20 mouse cellular contexts compared by ENCODE assay signal in the genomic region with DNA sequence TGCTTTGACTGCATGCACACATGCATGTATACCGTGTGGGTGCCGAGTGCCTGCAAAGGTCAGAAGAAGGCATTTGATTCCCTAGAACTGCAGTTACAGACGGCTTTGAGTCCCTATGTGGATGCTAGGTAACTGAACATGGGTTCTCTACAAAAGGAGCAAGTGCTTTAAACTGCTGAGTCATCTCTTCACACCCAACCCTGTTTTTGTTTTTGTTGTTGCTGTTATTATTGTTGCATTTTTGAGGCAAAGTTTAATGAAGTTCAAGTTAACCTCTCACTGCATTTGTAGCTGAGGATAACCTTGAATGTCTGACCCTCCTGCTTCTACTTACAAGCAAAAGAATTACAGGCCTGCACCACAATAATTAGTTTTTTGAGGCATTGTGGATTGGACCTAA. TPM values are rescaled to one million over a fixed set of nuclear protein-coding genes. Genes with fewer than 3 reads are reported as not detected.
DNase-seq lines count a peak whose midpoint lies in the region; TF ChIP-seq lines count a peak whose summit lies in the region.
"Had no signal": no experiment of that assay in that cellular context is flagged by ENCODE, and none has a peak within 500 bp of the region (broad histone marks: within the 10 kb centered on the region; RNA-seq: fewer than 3 reads in every experiment).

No protein-coding gene starts in this region.

- no peak overlapping the region for H3K4me2 ChIP-seq in CH12.LX (ENCODE audit: insufficient read depth, low read depth, poor library complexity, severe bottlenecking)

- peak; percentile 46 for DNase-seq in heart, adult 11 months
- DNase-seq in heart, adult 8-10 months (ENCODE audit: low spot score), result no peak
- DNase-seq in CH12.LX (ENCODE audit: extremely low read depth), result no peak
- DNase-seq in ES-E14 (ENCODE audit: low read depth, low spot score), result no peak
- DNase-seq in frontal cortex, postnatal 25 days (ENCODE audit: low spot score in 2 of 2), result no peak
- DNase-seq in gastrocnemius, postnatal 36 days, result no peak
- DNase-seq: adrenal gland, adult 2 months; adrenal gland, adult 8-10 months; adrenal gland, postnatal 10 days; adrenal gland, postnatal 14 days; adrenal gland, postnatal 25 days; adrenal gland, postnatal 36 days; B cell, adult 2 months; cerebellum, adult 11 months; cerebellum, adult 11-12 months; cerebellum, adult 18-20 months; cerebellum, adult 2 months; cerebellum, adult 8-10 months had no signal

- H3K27me3 ChIP-seq in CH12.LX (replicated peaks), result no peaks in the 10 kb centered on the region
- H3K27me3 ChIP-seq: Patski had no signal

- no peak for TF ChIP-seq CTCF in CH12.LX (conservative IDR thresholded peaks at IDR 0.05 in 1 of 2, IDR thresholded peaks at IDR 0.05 in 1 of 2; ENCODE audit: low read depth in 2 of 2, low read length in 2 of 2)

- TF ChIP-seq POLR2A in CH12.LX (IDR thresholded peaks at IDR 0.05; ENCODE audit: low read depth, low read length), result no peak

- H3K4me1 ChIP-seq in CH12.LX (ENCODE audit: control insufficient read depth in 1 of 2, insufficient read depth in 2 of 2) (peaks cover 0 to 2% of the 10 kb centered on the region in 2 experiments; a peak in 1 of 4 replicates), ES-E14 (ENCODE audit: control insufficient read depth in 2 of 2, insufficient read depth in 2 of 2, low read length in 2 of 2, poor library complexity in 1 of 2) (no peaks in the 10 kb centered on the region)

- H3K9me3 ChIP-seq in CH12.LX (replicated peaks; ENCODE audit: low read length) (peaks cover 3% of the 10 kb centered on the region), ES-E14 (ENCODE audit: control insufficient read depth, insufficient read depth, low read depth, low read length) (no peaks in the 10 kb centered on the region)

- no peak overlapping the region for H3K27ac ChIP-seq in CH12.LX (ENCODE audit: insufficient read depth, low read depth)
- no peak overlapping the region for H3K27ac ChIP-seq in ES-E14 (ENCODE audit: insufficient read depth, low read depth, low read length, poor library complexity, severe bottlenecking)

- H3K9ac ChIP-seq in CH12.LX (ENCODE audit: insufficient read depth, low read depth), result no peak overlapping the region
- H3K9ac ChIP-seq in ES-E14 (ENCODE audit: insufficient read depth, low read depth, low read length, poor library complexity, severe bottlenecking), result no peak overlapping the region

- no peak for TF ChIP-seq RAD21 in CH12.LX (IDR thresholded peaks at IDR 0.05; ENCODE audit: low read depth, low read length)

- intact Hi-C loops in gastrocnemius, postnatal 36 days (cut with DNase I), result no loop called here

- H3K4me3 ChIP-seq in CH12.LX (replicated peaks in 1 of 3; ENCODE audit: low read depth in 2 of 3, low read length in 2 of 3, poor library complexity in 1 of 3), result no peak overlapping the region
- no peak overlapping the region for H3K4me3 ChIP-seq in ES-E14 (ENCODE audit: insufficient read depth in 1 of 2, low read depth in 1 of 2, low read length in 2 of 2, poor library complexity in 1 of 2, severe bottlenecking in 1 of 2)

- no peak for TF ChIP-seq EP300 in CH12.LX (IDR thresholded peaks at IDR 0.05; ENCODE audit: low read length)

- no peaks in the 10 kb centered on the region for H3K36me3 ChIP-seq in CH12.LX (replicated peaks in 1 of 2; ENCODE audit: control insufficient read depth in 1 of 2, insufficient read depth in 1 of 2, low read length in 1 of 2)
- H3K36me3 ChIP-seq in ES-E14 (ENCODE audit: control insufficient read depth, insufficient read depth, low read length, poor library complexity, severe bottlenecking), result no peaks in the 10 kb centered on the region
- H3K36me3 ChIP-seq: G1E had no signal

- in situ Hi-C loops in CH12.LX (cut with MboI; ENCODE audit: low pct_ligation_motif_present, low pct_unique_long_range_greater_than_20kb, low sequenced_read_pairs), result no loop called here
- in situ Hi-C loops in ES-E14 (cut with MboI; ENCODE audit: low sequenced_read_pairs in 2 of 2, unreplicated experiment in 2 of 2), result no loop called here

- dilution Hi-C loops in CH12.LX (cut with MboI; ENCODE audit: extremely low pct_ligation_motif_present, extremely low pct_unique_long_range_greater_than_20kb, low sequenced_read_pairs), result no loop called here

- no peaks in the 10 kb centered on the region for H3K79me2 ChIP-seq in CH12.LX (replicated peaks; ENCODE audit: control insufficient read depth, extremely low read depth, insufficient read depth, poor library complexity, severe bottlenecking)

TF ChIP-seq in CH12.LX, 34 proteins besides CTCF, POLR2A, EP300 and RAD21:
- TF ChIP-seq MAFK (IDR thresholded peaks at IDR 0.05; ENCODE audit: insufficient replicate concordance, low read length), result peak; percentile 54; the same call in 1 of the 2 replicates
- TF ChIP-seq BHLHE40 (IDR thresholded peaks at IDR 0.05; ENCODE audit: low read depth, low read length), result no peak

TF ChIP-seq in ES-E14, 5 proteins besides CTCF, POLR2A, EP300 and RAD21:
- TF ChIP-seq HCFC1 (IDR thresholded peaks at IDR 0.05; ENCODE audit: borderline replicate concordance, insufficient read depth, low read length), result no peak
- peak; percentile 78 for TF ChIP-seq MAFK (IDR thresholded peaks at IDR 0.05; ENCODE audit: insufficient read depth, low read depth, low read length)
- TF ChIP-seq ZC3H11A (IDR thresholded peaks at IDR 0.05; ENCODE audit: borderline replicate concordance, low read depth, low read length), result no peak

RNA-seq across cellular contexts. Expression of a gene that starts 17.5 kb away (rescaled TPM):
- total RNA-seq in heart, adult 8-10 months (2022), result 1 to 10 TPM; 5.5 to 8.5 (median 7.6) TPM
- total RNA-seq in CH12.LX (2012; rRNA removed), result 7.3 and 9.9 TPM in 2 replicates
- 14.2 TPM in 2 replicates for total RNA-seq in CH12.LX (2014; rRNA removed)
- 10.3 and 11.0 TPM in 2 replicates for polyA plus RNA-seq in CH12.LX (2012; ENCODE audit: insufficient read length, low read depth)
- total RNA-seq in ES-E14 (2012; rRNA removed), result 71.5 and 114 TPM in 2 replicates
- total RNA-seq in gastrocnemius, postnatal 36 days (2021), result 1 to 10 TPM; 3.7 to 4.0 TPM
